Mouse (Mus musculus) retina, embryonic 14.5 days (tissue): Measurements from ENCODE around the gene Actr8.
A peak's percentile ranks its signal among the peaks of the same experiment; 100 is the strongest.

Experiments
- DNase-seq: peaks from one replicate; pipeline ENCODE4 v3.0.0-alpha.2; 2015; ENCODE audit warnings: low spot score

Actr8 gene

GRCm38 (mm10) chr14:29996000-29996751, 18.0 kb downstream of the Actr8 start:
- DNase-seq, result no peak

- DNase-seq, result no peak
Observed at GRCm38 (mm10) chr14:29997345-29997744, 19.2 kb downstream of the Actr8 start.

- no peak for DNase-seq
Observed at GRCm38 (mm10) chr14:29998747-29999474, 20.8 kb downstream of the Actr8 start.

- no peak for DNase-seq
Observed at GRCm38 (mm10) chr14:29999475-29999811, 21.3 kb downstream of the Actr8 start.

GRCm38 (mm10) chr14:30008733-30009575, 30.8 kb downstream of the Actr8 start, which contains the start of the genes Il17rb and Chdh:
Gene Il17rb, minus strand, starts transcription at chr14:30008896.
Gene Chdh, plus strand, starts transcription at chr14:30009023.
- peak; percentile 61 for DNase-seq

- DNase-seq, result no peak
Observed at GRCm38 (mm10) chr14:30009864-30010560, 31.9 kb downstream of the Actr8 start.

GRCm38 (mm10) chr14:30011886-30012560, 33.9 kb downstream of the Actr8 start:
- no peak for DNase-seq

- DNase-seq, result no peak
Observed at GRCm38 (mm10) chr14:30014487-30014886, 36.4 kb downstream of the Actr8 start.

- DNase-seq, result no peak
Observed at GRCm38 (mm10) chr14:30015008-30015407, 36.9 kb downstream of the Actr8 start.

- no peak for DNase-seq
Observed at GRCm38 (mm10) chr14:30016666-30017065, 38.5 kb downstream of the Actr8 start.

- no peak for DNase-seq
Observed at GRCm38 (mm10) chr14:30017794-30018462, 39.8 kb downstream of the Actr8 start.

- no peak for DNase-seq
Observed at GRCm38 (mm10) chr14:30018463-30018801, 40.3 kb downstream of the Actr8 start.

- DNase-seq, result no peak
Observed at GRCm38 (mm10) chr14:30018846-30019245, 40.7 kb downstream of the Actr8 start.

- DNase-seq, result no peak
Observed at GRCm38 (mm10) chr14:30019375-30019774, 41.2 kb downstream of the Actr8 start.

GRCm38 (mm10) chr14:30019792-30020575, 41.8 kb downstream of the Actr8 start:
- DNase-seq, result no peak

- DNase-seq, result no peak
Observed at GRCm38 (mm10) chr14:30022471-30022870, 44.3 kb downstream of the Actr8 start.

GRCm38 (mm10) chr14:30024387-30024786, 46.2 kb downstream of the Actr8 start:
- no peak for DNase-seq

- DNase-seq, result no peak
Observed at GRCm38 (mm10) chr14:30027378-30027777, 49.2 kb downstream of the Actr8 start.

- no peak for DNase-seq
Observed at GRCm38 (mm10) chr14:30033405-30033804, 55.3 kb downstream of the Actr8 start.

GRCm38 (mm10) chr14:30038431-30038830, 60.3 kb downstream of the Actr8 start:
- DNase-seq, result no peak
